In genomic region chr14:30715618-30716050, GRCm38 (mm10) we compare ENCODE assay signal across 8 mouse cellular contexts. TPM values are rescaled to one million over a fixed set of nuclear protein-coding genes. Genes with fewer than 3 reads are reported as not detected.
DNase-seq lines count a peak whose midpoint lies in the region; ATAC-seq and TF ChIP-seq lines count a peak whose summit lies in the region.

No protein-coding gene starts in this region.

- no peaks in the 10 kb centered on the region for H3K36me3 ChIP-seq in heart, embryonic 14.5 days (ENCODE audit: control insufficient read depth, insufficient read depth, low read length)
- H3K36me3 ChIP-seq in liver, embryonic 14.5 days (replicated peaks; ENCODE audit: control insufficient read depth, insufficient read depth, low read depth) = no peaks in the 10 kb centered on the region
- no peaks in the 10 kb centered on the region for H3K36me3 ChIP-seq in neural tube, embryonic 12.5 days
- no peaks in the 10 kb centered on the region for H3K36me3 ChIP-seq in stomach, postnatal 0 days (ENCODE audit: control insufficient read depth, insufficient read depth, low read length)

- TF ChIP-seq CTCF in liver, embryonic 14.5 days (IDR thresholded peaks at IDR 0.05; ENCODE audit: low read depth) = no peak
- TF ChIP-seq CTCF in stomach, postnatal 0 days (IDR thresholded peaks at IDR 0.05; ENCODE audit: low read depth) = no peak

- ATAC-seq in erythroblast, adult 5-6 weeks (replicated peaks; ENCODE audit: low FRiP score, poor library complexity, severe bottlenecking) = peak; percentile 33; the same call in 1 of the 2 replicates
- ATAC-seq in heart, embryonic 14.5 days (ENCODE audit: insufficient number of reproducible peaks, insufficient read depth, low FRiP score, low read depth) = peak; percentile 78
- peak; percentile 74 for ATAC-seq in liver, embryonic 14.5 days (ENCODE audit: insufficient read depth)
- peak; percentile 89 for ATAC-seq in neural tube, embryonic 12.5 days (ENCODE audit: low FRiP score, low read depth)
- ATAC-seq in stomach, postnatal 0 days (ENCODE audit: low FRiP score, low TSS enrichment) = peak; percentile 76

- TF ChIP-seq EP300 in liver, embryonic 14.5 days (IDR thresholded peaks at IDR 0.05; ENCODE audit: low read depth) = no peak
- no peak for TF ChIP-seq EP300 in stomach, postnatal 0 days (optimal IDR thresholded peaks at IDR 0.05)

- peak; percentile 91 for DNase-seq in CD4-positive, CD25-positive, alpha-beta regulatory T cell, adult 2 months (ENCODE audit: low read depth, low spot score)
- DNase-seq in adrenal gland, postnatal 36 days = peak; percentile 90 to 92
- DNase-seq in kidney, postnatal 25 days = peak; percentile 82 to 92
- peak; percentile 49 to 57 (median 50) for DNase-seq in liver, embryonic 14.5 days (ENCODE audit: low read depth in 3 of 3, low spot score in 3 of 3)
- peak; percentile 81 for DNase-seq in stomach, postnatal 0 days (ENCODE audit: low spot score)

- H3K27ac ChIP-seq in heart, embryonic 14.5 days (replicated peaks in 1 of 2; ENCODE audit: control insufficient read depth in 1 of 2, insufficient read depth in 1 of 2, low read depth in 2 of 2, low read length in 2 of 2) = peak overlapping the region; percentile 71 to 82
- H3K27ac ChIP-seq in liver, embryonic 14.5 days = peak overlapping the region; percentile 43
- peak overlapping the region; percentile 86 for H3K27ac ChIP-seq in neural tube, embryonic 12.5 days
- H3K27ac ChIP-seq in stomach, postnatal 0 days (replicated peaks) = peak overlapping the region; percentile 91

- H3K9ac ChIP-seq in heart, embryonic 14.5 days (ENCODE audit: low read length) = peak overlapping the region; percentile 79
- peak overlapping the region; percentile 81 for H3K9ac ChIP-seq in liver, embryonic 14.5 days (replicated peaks)
- peak overlapping the region; percentile 92 for H3K9ac ChIP-seq in neural tube, embryonic 12.5 days
- peak overlapping the region; percentile 87 for H3K9ac ChIP-seq in stomach, postnatal 0 days (ENCODE audit: low read length)

- no peaks in the 10 kb centered on the region for H3K9me3 ChIP-seq in heart, embryonic 14.5 days (ENCODE audit: control insufficient read depth, low read length)
- no peaks in the 10 kb centered on the region for H3K9me3 ChIP-seq in liver, embryonic 14.5 days (ENCODE audit: control insufficient read depth, low read length)
- H3K9me3 ChIP-seq in neural tube, embryonic 12.5 days = no peaks in the 10 kb centered on the region
- H3K9me3 ChIP-seq in stomach, postnatal 0 days (ENCODE audit: control insufficient read depth, low read length) = no peaks in the 10 kb centered on the region

- 0 out of 2 replicates have a peak, but pooled peaks cover 4% of the 10 kb centered on the region for H3K27me3 ChIP-seq in heart, embryonic 14.5 days (ENCODE audit: control insufficient read depth, insufficient read depth, low read length)
- peaks cover 9% of the 10 kb centered on the region for H3K27me3 ChIP-seq in liver, embryonic 14.5 days (ENCODE audit: control insufficient read depth, insufficient read depth, low read length)
- H3K27me3 ChIP-seq in neural tube, embryonic 12.5 days (replicated peaks) = 0 out of 2 replicates have a peak, but pooled peaks cover 4% of the 10 kb centered on the region
- no peaks in the 10 kb centered on the region for H3K27me3 ChIP-seq in stomach, postnatal 0 days (ENCODE audit: control insufficient read depth, insufficient read depth, low read length)

- peak overlapping the region; percentile 93 for H3K4me2 ChIP-seq in heart, embryonic 14.5 days (ENCODE audit: low read length)
- H3K4me2 ChIP-seq in liver, embryonic 14.5 days (ENCODE audit: low read depth) = peak overlapping the region; percentile 88
- H3K4me2 ChIP-seq in neural tube, embryonic 12.5 days (replicated peaks) = peak overlapping the region; percentile 82
- peak overlapping the region; percentile 79 for H3K4me2 ChIP-seq in stomach, postnatal 0 days (replicated peaks; ENCODE audit: low read depth)

- peaks cover 0 to 8% of the 10 kb centered on the region in 2 experiments; a peak in 1 of 4 replicates for H3K4me1 ChIP-seq in heart, embryonic 14.5 days (ENCODE audit: control insufficient read depth in 2 of 2, insufficient read depth in 2 of 2, low read length in 2 of 2)
- H3K4me1 ChIP-seq in liver, embryonic 14.5 days (replicated peaks; ENCODE audit: control insufficient read depth in 2 of 2, insufficient read depth in 2 of 2, low read length in 1 of 2) = peaks cover 9 to 16% of the 10 kb centered on the region in 2 experiments; a peak in 3 of 4 replicates
- peaks cover 7% of the 10 kb centered on the region; the same call in 1 of the 2 replicates for H3K4me1 ChIP-seq in neural tube, embryonic 12.5 days
- H3K4me1 ChIP-seq in stomach, postnatal 0 days (replicated peaks; ENCODE audit: control insufficient read depth, insufficient read depth) = no peaks in the 10 kb centered on the region

- peak overlapping the region; percentile 91 to 99 for H3K4me3 ChIP-seq in heart, embryonic 14.5 days (ENCODE audit: control insufficient read depth in 1 of 2, insufficient read depth in 1 of 2, low read depth in 1 of 2, low read length in 2 of 2)
- H3K4me3 ChIP-seq in liver, embryonic 14.5 days (ENCODE audit: insufficient read depth in 1 of 2, low read depth in 2 of 2, low read length in 2 of 2) = peak overlapping the region; percentile 75 to 99
- peak overlapping the region; percentile 96 for H3K4me3 ChIP-seq in neural tube, embryonic 12.5 days
- H3K4me3 ChIP-seq in stomach, postnatal 0 days (ENCODE audit: low read depth, low read length) = peak overlapping the region; percentile 91

- under 1% methylated on average over 56 of the region's 68 CpGs for WGBS in heart, embryonic 14.5 days
- under 1% methylated on average over 64 of the region's 68 CpGs for WGBS in liver, embryonic 14.5 days (ENCODE audit: insufficient replicate concordance)
- under 1% methylated on average over 53 of the region's 68 CpGs for WGBS in neural tube, embryonic 12.5 days
- WGBS in stomach, postnatal 0 days = 0% methylated on average over 51 of the region's 68 CpGs

RNA-seq across cellular contexts. Expression of gene Sfmbt1, which starts 1.0 kb away (rescaled TPM):
- total RNA-seq in adrenal gland, postnatal 36 days (2021) = 10 to 100 TPM; 27.8 to 29.2 TPM
- 8.2 and 8.6 TPM in 2 replicates for total RNA-seq in erythroblast, adult 5-6 weeks (2015; ENCODE audit: low replicate concordance)
- 9.8 and 10.1 TPM in 2 replicates for total RNA-seq in erythroblast, adult 5-6 weeks (2017; ENCODE audit: low replicate concordance)
- polyA plus RNA-seq in heart, embryonic 14.5 days (2014; fragmentation: Nextera tagmentation; extraction: Ambion mirVana) = 11.1 TPM in 2 replicates
- 2.0 and 3.9 TPM in 2 replicates for polyA plus RNA-seq in liver, embryonic 14.5 days (2012; rRNA removed)
- 11.9 and 13.0 TPM in 2 replicates for polyA plus RNA-seq in liver, embryonic 14.5 days (2014; fragmentation: Nextera tagmentation; extraction: Ambion mirVana)
- polyA plus RNA-seq in neural tube, embryonic 12.5 days (2016; fragmentation: Nextera tagmentation; extraction: Ambion mirVana) = 17.7 and 18.3 TPM in 2 replicates
- polyA plus RNA-seq in stomach, postnatal 0 days (2015; fragmentation: Nextera tagmentation; extraction: Ambion mirVana) = 5.4 and 6.2 TPM in 2 replicates

Comparison
In these comparisons a context has a peak if more than half of its experiments do, and no peak if none do; other contexts are left out.
1. Peak in every context shown above with its lines: DNase-seq, ATAC-seq, H3K4me3 ChIP-seq and H3K27ac ChIP-seq.
2. ATAC-seq: peak in every context shown above with its lines; median percentile 89 in neural tube, embryonic 12.5 days; 78 in heart, embryonic 14.5 days; 76 in stomach, postnatal 0 days; 74 in liver, embryonic 14.5 days; 33 in erythroblast, adult 5-6 weeks.